Mouse (Mus musculus): ENCODE measurements at regions not wholly inside any gene's neighbourhood (a gene's known extent, or its start where the extent isn't known, plus 50 kb on each side); places are given as distances from the start of the nearest gene placed in this dataset.
"Not testable (repeated sequence)": the region's sequence is repeated elsewhere in the genome, so short reads cannot be mapped to it uniquely, and the experiment has no call there.

DNA sequence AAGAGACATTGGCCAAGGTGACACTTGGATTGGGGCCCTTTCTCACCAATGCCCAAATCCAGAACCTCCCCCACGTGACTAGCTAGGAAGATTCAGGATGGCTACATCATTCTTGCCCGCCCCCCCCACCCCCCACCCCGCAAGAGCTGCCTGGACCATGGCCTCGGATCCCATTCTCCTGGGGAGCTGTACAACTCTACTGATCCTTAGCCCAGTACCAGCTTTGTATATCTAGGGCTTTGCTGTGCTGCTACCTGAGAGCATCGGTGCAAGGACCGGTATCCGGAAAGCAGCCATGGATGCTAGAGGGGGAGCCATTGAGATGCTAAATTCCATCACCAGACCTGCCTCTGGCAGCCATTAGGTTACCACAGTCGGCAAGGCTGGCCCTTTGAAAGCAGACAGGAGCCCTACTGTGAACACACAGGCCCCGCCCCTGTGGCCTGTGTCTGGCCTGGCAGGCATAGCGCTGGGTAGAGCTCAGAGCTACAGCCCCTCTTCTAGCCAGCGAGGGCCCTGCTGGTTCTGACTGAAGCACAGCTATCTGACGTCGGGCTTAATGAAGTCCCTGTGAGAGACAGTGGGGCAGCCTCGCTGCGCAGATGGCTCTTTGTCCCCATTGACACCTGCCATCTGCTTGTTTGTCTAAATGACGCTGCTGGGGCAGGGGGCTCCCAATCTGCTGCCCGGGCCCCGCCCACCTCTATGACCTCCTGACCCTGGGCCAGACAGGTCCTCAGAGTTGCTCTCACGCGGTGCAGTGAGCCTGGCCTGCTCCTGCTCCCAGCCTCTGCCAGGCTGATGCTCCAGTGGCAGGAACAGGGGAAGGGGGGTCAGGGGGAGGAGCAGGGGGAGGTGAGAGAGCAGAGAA, 128.9 kb downstream of the Dll1 start:
- DNase-seq (ENCODE audit: low spot score) = no peak

DNA sequence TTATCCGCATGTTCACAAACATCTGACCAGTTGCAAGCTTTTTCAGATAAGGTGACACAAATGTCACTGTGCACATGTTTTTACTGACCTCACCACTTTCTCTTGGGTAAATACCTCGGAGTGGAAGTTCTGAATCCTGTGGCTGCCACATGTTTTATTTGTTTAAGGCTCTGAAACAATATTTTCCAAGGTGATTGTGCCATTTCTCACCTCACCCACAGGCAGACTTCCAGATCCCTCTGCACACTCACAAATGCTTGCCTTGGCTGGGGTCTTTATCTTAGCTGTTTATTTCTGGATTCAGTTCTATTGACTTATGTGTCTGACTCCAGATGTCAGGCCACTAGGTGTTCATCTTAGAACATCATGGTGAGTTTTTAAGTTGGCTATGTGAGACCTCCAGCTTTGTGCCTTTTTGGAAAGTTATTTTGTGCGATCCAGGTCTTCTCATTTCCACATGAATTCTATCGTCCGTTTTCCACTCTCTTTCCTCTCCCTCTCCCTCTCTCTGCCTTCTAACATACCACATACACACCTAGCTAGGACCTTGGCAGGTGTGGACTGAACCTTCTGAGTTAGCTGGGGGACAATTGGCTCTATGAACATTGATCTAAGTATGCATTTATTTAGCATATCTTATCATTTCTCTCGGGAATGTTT, 133.6 kb downstream of the Dll1 start:
- no peak for DNase-seq (ENCODE audit: low spot score)

DNA sequence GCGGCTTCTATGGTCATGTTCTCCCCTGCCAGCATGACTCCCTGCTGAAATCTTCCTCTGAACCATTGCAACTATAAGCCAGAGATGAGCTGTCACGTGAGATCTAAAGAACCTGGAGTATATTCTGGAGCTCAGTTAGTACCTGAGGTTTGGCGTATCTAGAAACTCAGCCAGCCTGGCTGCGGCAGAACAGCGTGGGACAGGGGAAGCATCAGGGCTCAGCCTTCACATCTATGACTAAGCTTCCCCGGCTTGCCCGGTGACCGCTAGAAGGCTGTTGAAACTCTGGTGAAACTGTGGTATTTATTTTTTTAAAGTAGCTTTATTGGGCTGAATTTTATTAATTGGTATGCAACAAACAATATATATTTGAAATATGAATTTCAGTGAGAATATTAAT, 134.3 kb downstream of the Dll1 start:
- DNase-seq (ENCODE audit: low spot score) = no peak

DNA sequence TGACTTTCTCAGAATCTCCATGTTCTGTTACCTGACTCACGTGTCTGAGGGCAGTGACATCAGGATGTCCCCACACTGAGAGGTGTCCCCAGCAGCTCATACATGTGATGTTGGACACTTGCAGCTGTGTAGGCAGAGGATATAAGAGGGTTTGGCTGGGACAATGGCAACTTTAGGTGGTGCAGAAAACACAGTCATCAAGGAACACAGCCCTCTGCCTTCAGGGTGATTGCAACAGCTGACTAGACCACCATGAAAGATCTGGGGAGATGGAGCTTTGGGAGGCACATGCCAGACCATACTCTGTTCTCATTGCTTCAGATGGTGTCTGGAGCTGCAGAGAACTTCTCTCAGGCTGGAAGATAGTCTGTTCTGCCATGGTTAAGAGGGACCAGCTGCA, 135.2 kb downstream of the Dll1 start:
- no peak for DNase-seq (ENCODE audit: low spot score)

DNA sequence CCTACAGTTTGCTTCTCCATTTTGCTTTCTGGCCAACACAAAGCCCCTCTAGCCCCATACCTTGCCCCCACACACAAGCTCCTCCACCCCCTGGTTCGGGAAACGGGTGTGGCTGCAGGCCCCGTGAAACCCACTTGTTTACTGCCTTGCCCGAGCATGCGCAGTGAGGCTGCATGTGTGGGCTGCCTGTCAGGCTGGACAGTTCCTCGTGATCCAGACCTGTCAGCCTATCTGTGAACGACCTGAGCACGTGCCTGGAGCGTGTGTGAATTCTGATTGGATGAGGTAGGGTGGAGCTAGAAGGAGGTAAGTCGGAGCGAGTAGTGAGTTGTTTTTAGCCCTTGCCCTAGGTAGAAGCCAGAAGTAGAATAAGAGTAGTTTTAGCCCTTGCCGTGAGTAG, 136.0 kb downstream of the Dll1 start:
- DNase-seq (ENCODE audit: low spot score) = not testable (repeated sequence)

DNA sequence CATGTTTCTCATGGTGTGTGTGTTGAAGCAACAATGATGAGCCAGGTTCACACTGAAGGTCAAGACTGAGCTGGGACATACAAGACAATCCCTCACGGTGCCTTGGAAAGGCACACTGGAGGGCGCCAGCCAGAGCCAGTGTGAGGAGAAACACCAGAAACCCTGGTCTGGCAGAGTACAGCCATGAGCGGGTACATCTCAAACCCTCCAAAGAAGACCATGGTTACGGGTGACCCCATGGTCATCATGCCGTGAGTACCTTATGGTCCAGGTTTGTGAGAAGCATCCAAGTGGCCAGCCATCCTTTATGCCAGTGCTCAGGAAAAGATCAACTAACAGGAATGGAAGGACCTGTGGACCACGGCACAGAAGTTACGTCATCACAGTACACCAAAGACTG, 136.7 kb downstream of the Dll1 start:
- DNase-seq (ENCODE audit: low spot score) = no peak

DNA sequence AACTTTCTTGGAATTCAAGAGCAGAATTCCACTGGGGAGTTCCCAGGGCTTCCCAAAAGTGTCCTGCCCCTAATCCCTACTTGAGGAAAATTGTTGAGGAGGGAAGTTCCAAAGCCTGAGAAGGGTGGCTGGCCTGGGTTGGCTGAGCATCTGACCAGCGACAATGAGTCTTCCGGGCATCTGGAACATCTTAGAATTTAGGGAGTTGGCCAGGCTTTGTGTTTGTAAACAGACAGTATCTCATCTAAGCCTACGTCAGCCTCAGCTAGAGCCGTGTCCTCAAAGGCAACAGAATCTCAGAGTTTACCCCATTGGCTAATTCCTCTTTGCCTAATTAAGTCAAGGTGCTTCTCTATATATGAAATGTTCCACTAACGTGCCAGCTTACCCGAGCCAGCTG, 141.6 kb downstream of the Dll1 start:
- DNase-seq (ENCODE audit: low spot score) = no peak

DNA sequence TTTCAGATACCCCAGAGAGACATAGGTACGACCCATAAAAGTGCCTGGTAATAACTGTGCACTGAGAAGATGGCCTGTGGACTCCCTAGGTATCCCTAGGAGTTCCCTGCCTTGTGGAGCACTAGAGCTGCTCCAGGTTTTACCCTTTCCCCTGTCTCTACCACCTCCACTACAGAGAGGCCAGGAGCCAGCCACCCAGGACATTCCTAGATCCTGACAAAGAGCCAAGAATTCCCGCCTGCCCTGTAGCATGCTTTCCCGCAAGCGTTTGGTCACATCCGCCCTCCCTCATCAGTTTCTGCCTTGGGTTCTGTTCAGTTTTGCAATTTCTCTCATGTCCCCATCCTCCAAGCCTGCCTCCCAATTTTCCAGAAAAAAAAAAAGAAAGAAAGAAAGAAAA, 145.5 kb downstream of the Dll1 start:
- DNase-seq (ENCODE audit: low spot score) = no peak

DNA sequence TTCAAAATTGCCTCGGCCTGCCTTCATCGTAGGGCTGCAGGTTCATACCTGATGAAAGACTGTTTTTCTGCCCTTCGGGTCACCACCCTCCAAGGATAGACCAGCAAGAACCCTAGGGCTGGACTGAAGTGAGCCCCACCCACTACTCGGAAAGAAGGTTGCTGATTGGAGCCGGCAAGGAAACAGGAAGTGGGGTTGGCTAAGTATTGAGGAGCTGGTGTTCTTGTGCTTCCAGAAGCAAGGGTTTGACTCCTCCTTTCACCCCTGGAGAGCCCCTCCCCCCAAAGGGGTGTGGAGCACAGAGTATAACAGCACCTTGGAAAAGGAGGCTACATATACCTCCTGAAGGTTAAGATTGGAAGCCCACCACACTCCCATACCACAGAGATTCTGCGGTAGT, 147.5 kb downstream of the Dll1 start:
- DNase-seq (ENCODE audit: low spot score) = no peak

DNA sequence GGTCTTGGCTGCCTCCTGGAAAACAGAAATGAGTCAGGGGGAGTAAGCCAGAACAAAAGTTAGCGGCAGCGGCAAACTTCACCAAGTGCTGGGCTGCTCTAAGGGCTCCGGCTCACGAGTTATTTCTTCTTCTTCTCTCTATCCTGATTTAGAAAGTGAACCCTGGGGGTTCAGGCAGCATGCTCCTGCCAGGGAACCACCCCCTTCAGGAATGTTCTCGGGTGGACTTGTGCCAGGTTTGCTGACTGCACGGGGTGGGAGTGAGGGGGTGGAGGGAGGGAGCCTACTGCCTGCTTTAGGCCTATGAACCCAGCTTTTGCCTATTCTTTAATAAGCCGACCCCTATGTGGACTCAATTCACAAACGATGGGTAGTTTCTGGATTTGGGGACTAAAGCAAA, 148.6 kb downstream of the Dll1 start:
- DNase-seq (ENCODE audit: low spot score) = no peak

DNA sequence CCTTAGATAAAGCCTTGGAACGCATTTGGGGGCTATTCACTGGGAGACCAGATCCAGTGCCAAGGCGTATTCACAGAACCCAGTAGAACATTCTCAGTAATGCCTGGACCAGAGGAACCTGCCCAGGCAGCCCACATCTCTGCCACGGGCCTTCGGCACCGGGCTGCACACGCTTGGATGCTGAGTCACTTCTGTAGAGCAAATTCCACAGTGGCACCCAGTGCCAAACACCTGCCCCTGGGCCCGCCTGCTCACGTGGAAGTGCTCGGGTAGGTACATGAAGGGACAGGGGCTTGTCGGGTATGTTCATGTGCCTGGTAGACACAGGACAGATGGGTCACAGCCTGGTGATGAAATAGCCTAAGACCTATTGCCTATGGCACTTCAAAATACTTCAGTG, 152.8 kb downstream of the Dll1 start:
- peak; percentile 31 for DNase-seq (ENCODE audit: low spot score)

DNA sequence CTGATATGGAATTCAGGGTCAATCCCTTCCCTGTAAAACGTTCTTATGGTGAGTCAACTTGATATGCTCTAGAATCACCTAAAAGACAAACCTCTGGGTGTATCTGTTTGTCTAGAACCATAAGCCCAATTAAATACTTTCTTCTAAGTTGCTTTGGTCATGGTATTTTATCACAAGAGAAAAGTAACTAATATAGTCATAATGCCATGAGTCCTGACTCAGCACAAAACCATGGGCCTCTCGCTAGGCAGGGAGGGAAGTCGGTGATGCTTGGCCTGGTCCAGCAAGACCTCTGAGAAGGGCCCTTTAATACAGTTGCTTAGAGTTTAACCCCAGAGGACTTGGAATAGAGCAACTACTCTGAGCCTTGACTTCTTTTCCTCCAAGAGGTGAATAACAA, 153.7 kb downstream of the Dll1 start:
- no peak for DNase-seq (ENCODE audit: low spot score)

DNA sequence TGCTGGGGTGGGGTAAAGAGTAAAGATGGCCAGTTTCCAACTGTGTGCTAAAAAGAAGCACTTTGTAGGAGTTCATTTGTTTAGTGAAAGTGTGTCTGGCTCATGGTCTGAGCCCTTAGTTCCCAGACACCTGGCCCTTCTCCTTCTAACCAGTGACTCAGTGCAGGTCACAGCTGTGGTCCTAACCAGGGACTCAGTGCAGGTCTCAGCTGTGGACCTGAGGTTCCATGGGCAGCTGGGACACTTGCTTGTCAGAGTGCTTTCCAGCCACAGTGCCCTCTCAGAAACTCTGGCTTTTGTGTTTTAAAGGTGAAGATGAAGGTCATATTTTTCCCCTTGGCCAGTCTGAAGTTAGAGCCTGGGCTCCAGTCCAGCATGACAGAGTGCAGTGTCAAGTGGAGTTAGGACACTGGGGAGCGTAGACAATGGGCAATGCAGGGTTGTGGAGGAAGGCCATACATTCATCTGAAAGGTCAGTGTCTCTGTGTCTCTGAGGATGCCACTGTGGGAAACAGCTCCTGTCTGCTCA, 162.5 kb downstream of the Dll1 start:
- no peak for DNase-seq (ENCODE audit: low spot score)

DNA sequence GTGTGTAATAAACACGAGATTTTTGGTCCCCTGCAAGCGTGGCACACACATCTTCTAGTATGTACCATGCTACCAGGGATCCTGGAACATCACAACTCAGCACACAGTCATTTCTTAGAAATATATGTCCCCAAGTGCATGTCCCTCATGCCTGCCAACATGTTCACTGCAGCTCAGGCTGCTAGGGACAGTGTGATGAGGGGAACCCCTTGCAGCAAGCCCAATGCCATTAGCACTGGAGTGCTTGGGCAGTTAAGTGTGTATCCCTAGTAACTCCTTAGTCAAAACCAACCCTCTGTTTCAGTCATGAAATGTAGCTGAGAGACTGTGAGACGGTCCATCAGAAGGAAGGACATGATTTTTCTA, 167.5 kb upstream of the Gm3448 start:
- no peak for DNase-seq (ENCODE audit: low spot score)

DNA sequence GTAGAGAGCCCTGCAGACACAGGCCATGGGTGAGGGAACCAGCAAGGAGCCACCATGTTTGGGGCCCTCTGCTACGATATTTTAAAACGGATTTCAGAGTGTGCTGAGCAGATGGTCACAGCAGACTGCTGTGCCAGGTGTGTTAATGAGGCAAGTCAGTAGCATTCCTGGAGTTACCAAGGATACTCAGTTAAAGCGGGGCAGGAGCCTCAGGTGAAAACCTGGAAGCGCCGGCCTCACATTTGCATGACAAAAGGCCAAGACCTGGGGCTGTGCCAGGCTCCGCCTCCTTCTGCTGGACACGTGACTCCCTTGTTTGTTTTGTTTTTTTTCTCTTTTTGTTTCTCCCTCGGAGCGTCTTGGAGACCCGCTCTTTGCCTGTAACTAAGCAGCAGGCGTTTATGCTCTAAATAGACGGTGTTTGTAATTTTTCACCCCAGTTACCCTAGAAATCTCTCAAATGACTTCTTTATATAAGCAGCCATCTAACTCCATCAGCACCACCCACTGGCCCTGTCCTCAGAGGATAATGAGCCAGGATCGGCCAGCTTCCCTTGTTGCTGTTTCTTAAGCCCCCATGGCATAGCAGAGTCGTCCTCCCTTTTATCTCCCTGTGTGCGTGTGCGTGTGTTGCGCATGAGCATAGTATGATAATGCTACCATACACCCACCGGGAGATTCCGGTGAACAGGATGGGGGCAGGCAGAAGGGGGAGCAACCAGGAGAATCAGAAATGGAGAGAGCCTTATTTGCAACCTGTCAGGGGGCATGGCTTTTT, 166.9 kb upstream of the Gm3448 start:
- DNase-seq (ENCODE audit: low spot score) = peak; percentile 42

DNA sequence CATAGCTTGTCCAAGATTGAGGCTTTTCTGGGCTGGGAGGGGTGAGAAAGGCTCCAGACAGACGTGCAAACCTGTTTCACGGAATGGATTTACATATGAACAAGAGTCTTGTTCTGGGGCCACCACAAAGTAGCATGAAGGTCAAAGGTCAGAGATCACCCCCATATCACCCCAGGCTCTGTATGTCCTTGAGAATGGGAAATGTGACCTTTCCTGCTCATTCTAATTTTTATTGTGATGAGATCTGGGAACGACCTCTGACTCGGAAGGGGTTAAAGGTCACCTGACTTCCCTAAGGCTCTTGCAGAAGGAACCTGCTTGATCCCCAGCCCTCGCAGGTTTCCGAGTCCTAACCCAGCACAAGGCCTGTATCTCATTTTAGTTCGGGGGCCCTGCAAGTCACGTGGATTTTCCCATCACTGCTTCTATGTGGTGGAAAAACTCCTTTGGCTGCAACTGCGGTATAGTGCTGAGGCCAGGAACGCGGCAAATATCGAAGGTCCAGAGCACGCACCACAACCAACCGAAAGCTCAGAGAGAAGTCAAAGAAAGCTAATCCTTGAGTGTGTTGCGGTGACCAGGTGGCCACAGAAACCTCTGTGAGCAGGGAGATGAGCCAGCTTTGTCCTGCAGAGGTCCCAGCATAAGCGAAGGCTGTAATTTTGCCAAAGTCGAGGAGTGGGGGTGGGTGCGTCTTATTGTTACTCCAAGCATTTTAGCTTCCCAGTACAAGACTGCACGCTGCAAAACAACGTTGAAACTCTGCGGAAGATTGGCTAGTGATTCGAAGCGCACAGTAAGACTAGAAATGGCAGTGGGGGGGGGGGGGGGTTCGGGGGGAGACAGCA, 166.1 kb upstream of the Gm3448 start:
- no peak for DNase-seq (ENCODE audit: low spot score)

DNA sequence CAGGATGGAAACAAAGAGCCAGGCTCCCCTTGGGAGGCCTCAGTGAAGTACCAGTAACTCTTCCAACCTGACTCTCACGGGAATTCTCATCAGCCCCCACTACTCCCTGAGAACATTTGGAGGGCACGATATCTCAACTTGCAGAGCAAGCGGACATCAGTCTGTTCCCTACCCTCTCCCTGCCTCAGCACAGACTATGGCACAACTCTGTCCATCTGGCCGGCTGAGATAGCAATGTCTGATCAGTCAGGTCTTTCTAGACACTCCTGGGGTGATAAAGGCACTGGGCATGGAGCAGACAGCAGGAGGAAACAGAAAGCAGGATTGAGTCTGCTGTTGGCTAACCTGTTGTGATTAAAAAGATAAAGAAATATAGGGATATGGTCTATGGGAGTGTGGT, 164.5 kb upstream of the Gm3448 start:
- no peak for DNase-seq (ENCODE audit: low spot score)

DNA sequence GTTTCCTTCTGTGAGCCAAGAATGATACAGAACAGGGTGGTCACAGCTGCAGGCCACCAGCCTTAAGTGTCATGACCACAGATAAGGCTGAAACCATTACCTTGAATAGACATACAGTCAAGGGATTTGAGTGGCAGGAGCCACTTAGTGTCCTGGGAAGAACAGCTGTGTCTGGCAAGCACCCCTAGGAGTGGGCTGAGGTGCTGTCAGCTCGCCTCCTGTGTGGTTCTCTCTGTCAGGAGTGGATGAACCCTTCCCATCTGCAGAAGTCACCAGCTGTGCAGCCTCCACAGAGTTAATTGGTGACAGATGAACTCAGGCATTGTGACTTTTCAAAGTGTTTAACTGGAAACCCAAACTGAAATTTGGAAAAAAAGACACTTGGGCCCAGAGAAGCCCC, 163.2 kb upstream of the Gm3448 start:
- DNase-seq (ENCODE audit: low spot score) = no peak

DNA sequence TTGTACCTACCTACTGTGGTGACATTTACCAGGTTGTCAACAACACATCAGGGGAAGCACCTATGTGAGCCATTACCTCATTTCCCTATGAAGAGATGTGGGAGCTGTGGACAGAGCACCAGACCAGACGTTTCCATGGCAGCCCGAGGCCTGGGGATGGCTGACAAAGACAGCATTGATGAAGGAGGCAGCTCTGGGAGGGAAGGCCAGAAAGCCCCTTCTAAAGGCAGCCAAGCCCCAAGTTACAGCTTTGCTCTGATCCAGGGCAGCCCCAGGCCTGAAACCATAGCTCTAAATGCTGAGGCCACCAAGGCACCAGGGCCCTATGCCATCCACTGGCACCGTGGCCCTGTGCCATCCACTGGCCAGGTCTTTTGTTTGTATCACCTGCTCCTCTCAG, 157.9 kb upstream of the Gm3448 start:
- DNase-seq (ENCODE audit: low spot score) = no peak

DNA sequence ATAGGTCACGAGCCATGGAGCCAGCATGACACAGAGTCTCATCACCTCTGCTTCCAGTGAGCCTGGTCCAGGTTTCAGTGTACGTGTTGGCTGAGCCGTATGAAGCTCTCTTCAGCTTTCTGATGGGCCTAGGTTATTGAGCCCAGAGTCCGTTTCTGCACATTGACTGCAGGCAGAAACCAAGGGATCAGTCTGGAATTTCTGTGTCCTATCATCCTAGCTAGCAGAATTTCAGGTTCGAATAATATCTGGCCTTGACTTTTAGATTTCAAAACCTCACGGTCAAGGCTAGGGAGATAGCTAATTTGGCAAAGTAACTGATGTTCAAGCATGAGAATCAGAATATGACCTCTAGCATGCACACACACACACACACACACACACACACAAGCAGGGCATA, 156.0 kb upstream of the Gm3448 start:
- DNase-seq (ENCODE audit: low spot score) = no peak

DNA sequence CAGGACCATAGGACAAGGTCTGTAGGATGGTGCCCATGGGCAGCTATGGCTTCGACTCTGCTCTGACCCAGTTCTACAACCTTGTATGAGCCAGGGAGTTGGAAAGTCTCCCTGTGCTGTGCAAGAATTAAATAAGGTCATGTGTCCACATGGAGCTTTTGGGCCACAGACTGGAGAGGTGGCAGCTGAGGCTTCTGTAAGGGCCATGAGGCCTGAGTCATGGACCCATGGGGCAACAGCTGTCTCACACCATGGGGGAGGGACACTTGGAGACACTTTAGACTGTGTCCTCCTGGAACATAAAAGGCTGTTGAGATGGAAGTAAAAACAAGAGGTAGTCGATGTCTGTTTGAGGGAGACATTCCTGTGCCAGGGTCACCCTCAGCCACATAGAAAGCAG, 154.5 kb upstream of the Gm3448 start:
- DNase-seq (ENCODE audit: low spot score) = no peak

DNA sequence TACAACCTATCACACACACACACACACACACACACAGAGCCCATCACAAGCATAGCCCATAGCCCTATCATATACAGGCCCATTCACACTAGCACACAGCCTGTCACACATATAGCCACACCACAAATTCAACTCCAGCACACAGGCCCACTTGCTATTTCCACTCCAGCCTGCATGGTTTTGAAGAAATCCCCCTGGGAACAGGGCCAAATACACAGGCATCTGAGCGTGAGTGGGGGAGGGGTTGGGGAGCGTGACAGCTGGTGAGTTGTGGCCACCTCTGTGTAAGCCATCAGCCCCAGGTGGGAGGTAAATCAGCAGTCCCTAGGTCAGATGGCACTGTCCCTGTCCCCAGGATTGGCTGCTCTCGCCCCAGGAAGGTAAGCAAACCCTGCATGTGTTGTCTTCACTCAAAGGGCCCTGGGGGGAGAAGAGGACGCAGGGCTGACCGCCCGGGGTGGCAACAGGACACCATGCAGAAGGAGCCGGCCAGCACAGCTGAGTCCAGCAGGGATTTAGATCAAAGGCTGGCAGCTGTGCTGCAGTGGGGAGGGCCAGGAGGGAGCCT, 153.6 kb upstream of the Gm3448 start:
- DNase-seq (ENCODE audit: low spot score) = no peak
